Mouse (Mus musculus) CD8-positive naive resting alpha-beta T cell, adult 2 months (primary cell): Measurements from ENCODE around the gene Fmnl2.

Source experiments
- DNase-seq, 2 experiments: peaks; one replicate each; pipeline ENCODE4 v3.0.0; 2022; ENCODE audit warnings: low read depth in 2 of 2, low spot score in 2 of 2

The Fmnl2 gene

GRCm38 (mm10) chr2:53095489-53095888 is 237.8 kb downstream of the Fmnl2 start:
- no peak for DNase-seq

- no peak for DNase-seq
Measured at GRCm38 (mm10) chr2:53100093-53100492, 242.4 kb downstream of the Fmnl2 start.

GRCm38 (mm10) chr2:53101885-53102740 is 244.5 kb downstream of the Fmnl2 start:
- no peak for DNase-seq

GRCm38 (mm10) chr2:53102901-53103300 is 245.2 kb downstream of the Fmnl2 start:
- no peak for DNase-seq

- DNase-seq, result no peak
Measured at GRCm38 (mm10) chr2:53105408-53105807, 247.7 kb downstream of the Fmnl2 start.

- no peak for DNase-seq
Measured at GRCm38 (mm10) chr2:53106056-53106455, 248.4 kb downstream of the Fmnl2 start.

- no peak for DNase-seq
Measured at GRCm38 (mm10) chr2:53106472-53106871, 248.8 kb downstream of the Fmnl2 start.

- DNase-seq, result no peak
Measured at GRCm38 (mm10) chr2:53108547-53108946, 250.9 kb downstream of the Fmnl2 start.

- DNase-seq, result peak in 1 of 2 experiments; percentile 35
Measured at GRCm38 (mm10) chr2:53121797-53122196, 264.1 kb downstream of the Fmnl2 start.

- DNase-seq, result no peak
Measured at GRCm38 (mm10) chr2:53125998-53126397, 268.3 kb downstream of the Fmnl2 start.

- DNase-seq, result no peak
Measured at GRCm38 (mm10) chr2:53129070-53129469, 271.4 kb downstream of the Fmnl2 start.

- DNase-seq, result no peak
Measured at GRCm38 (mm10) chr2:53131567-53131966, 273.9 kb downstream of the Fmnl2 start.

- DNase-seq, result no peak
Measured at GRCm38 (mm10) chr2:53146852-53147251, 289.2 kb downstream of the Fmnl2 start.

GRCm38 (mm10) chr2:53173966-53174365 is 316.3 kb downstream of the Fmnl2 start:
- no peak for DNase-seq

GRCm38 (mm10) chr2:53178966-53179365 is 321.3 kb downstream of the Fmnl2 start:
- no peak for DNase-seq

GRCm38 (mm10) chr2:53179876-53180275 is 322.2 kb downstream of the Fmnl2 start:
- no peak for DNase-seq
